Mouse (Mus musculus) MEL (cell line): ENCODE results near the gene Tnrc6c.

ENCODE experiments used
- CHD1 ChIP-seq: IDR thresholded peaks from 2 replicates; pipeline ENCODE4 v1.6.1; 2012; ENCODE audit warnings: low read depth, mild to moderate bottlenecking, inconsistent platforms, low read length, improper control_type of control experiment
- CTCF ChIP-seq, 3 experiments: IDR thresholded peaks in 2 of 3; conservative IDR thresholded peaks in 1 of 3; 2 replicates each; pipeline ENCODE4 v1.5.1; 2011 to 2012; ENCODE audit warnings: low read length in 3 of 3, low read depth in 2 of 3, mild to moderate bottlenecking in 2 of 3, improper control_type of control experiment in 1 of 3, inconsistent platforms in 1 of 3, mixed read lengths in 1 of 3, moderate library complexity in 1 of 3; ENCODE audit not compliant: control insufficient read depth in 1 of 3, insufficient read depth in 1 of 3, poor library complexity in 1 of 3, severe bottlenecking in 1 of 3
- E2F4 ChIP-seq: IDR thresholded peaks from 2 replicates; pipeline ENCODE4 v1.6.1; 2011; ENCODE audit warnings: low read depth, low read length, improper control_type of control experiment, borderline replicate concordance
- GATA1 ChIP-seq: IDR thresholded peaks from 2 replicates; pipeline ENCODE4 v1.6.1; 2011; ENCODE audit warnings: low read depth, low read length, improper control_type of control experiment
- NRF1 ChIP-seq: IDR thresholded peaks from 2 replicates; pipeline ENCODE4 v1.6.1; 2014; ENCODE audit warnings: low read depth, mild to moderate bottlenecking, inconsistent platforms, low read length, improper control_type of control experiment, moderate library complexity; ENCODE audit not compliant: poor library complexity, insufficient read depth, severe bottlenecking
- RCOR1 ChIP-seq: IDR thresholded peaks from 2 replicates; pipeline ENCODE4 v1.6.1; 2012; ENCODE audit warnings: low read depth, mild to moderate bottlenecking, inconsistent platforms, low read length, improper control_type of control experiment
- SIN3A ChIP-seq: IDR thresholded peaks from 2 replicates; pipeline ENCODE4 v1.6.1; 2012; ENCODE audit warnings: low read length, improper control_type of control experiment, inconsistent platforms
- ZKSCAN1 ChIP-seq: IDR thresholded peaks from 2 replicates; pipeline ENCODE4 v1.6.1; 2012; ENCODE audit warnings: low read depth, mild to moderate bottlenecking, inconsistent platforms, low read length, improper control_type of control experiment, moderate library complexity

DNA sequence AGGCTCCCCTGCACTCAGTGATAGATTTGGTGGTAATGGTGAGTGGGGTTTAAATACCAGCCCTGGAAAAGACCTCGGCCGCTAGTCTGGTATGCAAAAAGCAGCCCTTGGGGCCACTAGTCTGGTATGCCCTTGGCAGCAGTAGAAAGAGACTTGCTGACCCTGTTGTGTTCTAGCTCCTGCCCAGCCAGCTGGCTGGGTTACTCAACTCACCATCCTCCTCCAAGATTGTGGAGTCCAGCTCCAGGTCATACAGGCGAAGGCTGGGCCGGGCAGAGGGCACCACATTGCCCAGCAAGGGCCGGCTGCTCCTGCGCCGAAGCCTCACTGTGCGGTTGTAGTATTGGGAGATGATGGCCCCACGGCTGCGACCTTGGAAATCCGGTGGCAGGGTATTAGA, 123.9 kb downstream of the Tnrc6c start:
- no peak for TF ChIP-seq CTCF (IDR thresholded peaks at IDR 0.05 in 2 of 3, conservative IDR thresholded peaks at IDR 0.05 in 1 of 3; ENCODE audit: control insufficient read depth in 1 of 3, insufficient read depth in 1 of 3, low read depth in 2 of 3, low read length in 3 of 3, poor library complexity in 1 of 3, severe bottlenecking in 1 of 3)
- TF ChIP-seq RCOR1: no peak
- no peak for TF ChIP-seq CHD1
- no peak for TF ChIP-seq NRF1
- TF ChIP-seq ZKSCAN1: no peak
- TF ChIP-seq E2F4: no peak
- no peak for TF ChIP-seq SIN3A
- no peak for TF ChIP-seq GATA1
